Mouse (Mus musculus): ENCODE measurements around the gene Usp21.

Gene Usp21

DNA sequence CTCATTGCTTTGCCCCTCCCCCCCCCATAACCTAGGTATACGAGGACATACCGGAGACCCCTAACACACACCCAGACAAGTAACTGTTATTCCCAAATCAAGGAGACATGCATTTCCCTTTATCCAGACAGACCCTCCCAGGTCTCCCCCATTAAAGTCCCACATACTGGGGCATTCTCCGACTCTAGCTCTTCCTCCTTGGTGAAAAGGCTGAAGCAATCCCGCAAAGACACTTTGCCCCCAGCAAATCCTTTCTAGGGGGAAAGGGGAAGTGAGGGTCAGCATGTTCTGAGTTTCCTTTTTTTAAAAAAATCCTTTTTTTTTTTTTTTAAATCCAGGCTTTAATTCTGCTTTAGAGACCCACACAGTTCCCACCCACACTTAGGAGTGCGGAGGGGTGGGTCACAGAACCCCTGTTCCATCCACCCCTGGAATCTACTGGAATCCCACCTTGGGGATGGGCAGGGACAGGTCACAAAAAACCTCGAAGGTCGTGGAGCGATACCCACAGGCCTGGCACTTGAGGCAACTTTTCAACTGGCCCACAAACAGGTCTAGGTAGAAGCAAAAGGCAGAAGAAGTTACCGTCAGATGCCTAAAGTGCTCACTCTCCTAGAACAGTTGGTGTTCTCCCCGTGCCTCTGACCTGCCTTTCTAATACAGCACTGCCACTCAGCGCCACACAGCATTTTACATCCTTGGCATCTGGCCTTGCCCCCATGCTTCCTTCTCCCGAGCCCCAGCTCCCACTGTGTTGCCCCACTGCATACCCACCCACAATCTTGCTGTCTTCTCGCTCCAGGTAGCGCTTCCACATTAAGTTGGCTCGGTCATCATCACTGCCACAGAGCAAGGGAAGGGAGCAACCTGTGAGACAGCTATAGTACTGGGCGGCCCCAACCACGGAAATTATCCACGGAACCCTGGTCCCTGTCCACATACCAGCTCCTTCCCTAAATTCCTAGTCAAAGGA is 4.3 kb downstream of the Usp21 start:
- no peak for DNase-seq

GRCm38 (mm10) chr1:171282086-171282805 is 5.5 kb downstream of the Usp21 start:
- DNase-seq, result no peak

DNA sequence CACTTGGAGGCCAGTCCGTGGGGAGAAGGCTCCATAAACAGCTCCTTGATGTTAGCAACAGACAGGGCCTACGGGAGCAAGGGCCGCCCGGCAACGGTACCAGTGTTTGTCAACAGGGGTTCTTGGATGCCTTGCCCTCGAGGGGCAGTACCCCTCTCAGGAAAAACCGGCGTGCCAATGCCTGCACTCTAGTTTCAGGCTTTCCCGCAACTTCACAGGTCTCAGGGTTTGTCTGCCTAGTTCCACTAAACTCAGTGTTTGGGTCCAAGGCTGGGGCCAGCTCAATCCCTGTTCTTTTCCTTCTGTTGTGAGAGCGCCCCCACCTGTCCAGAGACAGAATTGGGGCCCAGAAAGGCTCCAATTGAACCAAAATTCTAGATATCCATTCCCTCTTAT is 6.3 kb downstream of the Usp21 start:
- peak; percentile 84 for DNase-seq

GRCm38 (mm10) chr1:171280916-171281527 is 6.8 kb downstream of the Usp21 start, which contains the start of gene Ppox:
Ppox (minus strand) TSS chr1:171281186.
- DNase-seq, result peak; percentile 88

GRCm38 (mm10) chr1:171280250-171280915 is 7.4 kb downstream of the Usp21 start:
- peak; percentile 13 for DNase-seq

- DNase-seq, result no peak
These were observed 8.1 kb downstream of the Usp21 start for GRCm38 (mm10) chr1:171279721-171280120.

- DNase-seq, result no peak
These were observed 8.6 kb downstream of the Usp21 start for GRCm38 (mm10) chr1:171279012-171279705.

- no peak for DNase-seq
These were observed 9.4 kb downstream of the Usp21 start for GRCm38 (mm10) chr1:171278436-171278835.

- no peak for DNase-seq
These were observed 10.1 kb downstream of the Usp21 start for GRCm38 (mm10) chr1:171277736-171278135.

DNA sequence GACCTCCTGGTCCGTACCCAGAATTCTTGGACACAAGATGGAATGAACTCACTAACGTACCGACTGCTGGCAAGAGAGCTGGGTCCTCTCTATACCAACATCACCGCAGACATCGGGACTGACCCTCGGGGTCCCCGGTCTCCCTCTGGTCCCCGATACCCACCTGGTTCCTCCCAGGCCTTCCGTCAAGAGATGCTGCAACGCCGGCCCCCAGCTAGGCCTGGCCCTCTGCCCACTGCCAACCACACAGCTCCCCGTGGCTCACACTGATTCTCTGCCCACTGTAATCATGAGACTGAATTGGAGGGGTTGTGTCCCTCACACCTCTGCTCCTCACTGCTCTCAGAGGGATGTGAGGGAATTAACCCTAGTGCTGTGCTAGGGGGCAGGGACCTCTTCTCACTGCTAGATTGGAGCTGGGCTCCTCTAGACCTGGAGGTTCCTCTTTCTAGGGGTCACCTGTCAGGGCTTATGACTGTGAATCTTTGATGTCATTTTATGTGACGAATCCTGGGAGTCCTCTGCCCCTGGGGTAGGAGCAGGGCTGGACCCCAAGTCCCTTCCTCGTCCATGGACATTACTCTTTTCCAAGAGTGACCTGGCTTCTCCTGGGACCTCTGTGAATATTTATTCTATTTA is 11.6 kb downstream of the Usp21 start:
- no peak for DNase-seq

GRCm38 (mm10) chr1:171275144-171275734 is 12.6 kb downstream of the Usp21 start:
- no peak for DNase-seq

DNA sequence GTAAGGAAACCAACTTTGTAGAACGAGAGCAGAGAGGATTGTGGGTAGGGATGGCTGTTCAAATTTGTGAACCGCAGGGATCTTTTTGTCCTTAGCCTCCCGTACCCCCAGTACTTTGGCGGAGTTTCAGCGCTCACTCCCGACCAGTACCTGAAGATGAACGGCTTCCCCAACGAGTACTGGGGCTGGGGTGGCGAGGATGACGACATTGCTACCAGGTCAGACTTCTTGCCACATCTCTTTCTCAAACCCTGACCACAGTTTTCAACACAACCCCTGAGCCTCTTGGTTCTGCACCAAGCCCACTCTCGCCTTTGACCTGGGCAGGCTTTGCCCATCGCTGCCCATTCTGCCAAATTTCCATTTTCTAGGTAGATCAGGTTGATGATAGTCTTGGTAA is 13.6 kb downstream of the Usp21 start:
- no peak for DNase-seq

DNA sequence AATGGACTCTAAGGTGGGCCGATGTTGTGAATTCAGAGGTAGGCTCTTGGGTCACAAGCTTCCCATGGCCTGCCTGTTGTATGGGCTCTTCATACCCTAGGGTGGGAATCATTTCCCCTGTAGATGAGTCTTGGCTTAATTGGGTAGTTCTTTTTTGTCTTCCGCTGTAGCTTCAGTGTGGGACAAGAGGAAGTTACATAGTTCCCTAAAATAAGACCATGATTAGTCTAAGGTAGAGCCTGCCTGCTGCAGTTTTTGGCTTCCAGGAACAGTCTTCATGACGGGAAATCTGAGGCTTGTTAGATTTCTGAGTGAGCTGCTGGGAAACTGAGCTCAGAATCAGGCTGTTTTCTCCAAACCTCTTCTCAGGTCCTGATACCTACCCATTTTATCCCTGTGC is 15.7 kb downstream of the Usp21 start:
- no peak for DNase-seq

DNA sequence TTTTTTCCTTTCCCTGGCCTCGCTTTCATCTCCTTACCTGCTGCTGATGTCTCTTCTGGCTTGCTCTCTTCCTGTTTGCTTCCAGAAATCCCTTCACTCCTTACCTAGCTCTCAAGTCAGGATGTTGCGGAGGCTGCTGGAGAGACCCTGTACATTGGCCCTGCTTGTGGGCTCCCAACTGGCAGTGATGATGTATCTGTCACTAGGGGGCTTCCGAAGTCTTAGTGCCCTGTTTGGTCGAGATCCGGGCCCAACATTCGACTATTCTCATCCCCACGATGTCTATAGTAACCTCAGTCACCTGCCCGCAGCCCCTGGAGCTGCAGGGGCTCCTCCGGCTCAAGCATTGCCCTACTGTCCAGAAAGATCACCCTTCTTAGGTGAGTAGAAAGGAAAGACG is 16.2 kb downstream of the Usp21 start:
- DNase-seq, result no peak

GRCm38 (mm10) chr1:171271196-171271595 is 16.6 kb downstream of the Usp21 start:
- no peak for DNase-seq

GRCm38 (mm10) chr1:171270573-171270900 is 17.3 kb downstream of the Usp21 start:
- DNase-seq, result no peak

- peak; percentile 99 for DNase-seq
These were observed 17.8 kb downstream of the Usp21 start, which contains the start of gene B4galt3 for GRCm38 (mm10) chr1:171269848-171270572. B4galt3 (plus strand) TSS chr1:171270328.

GRCm38 (mm10) chr1:171268341-171268740 is 19.4 kb downstream of the Usp21 start:
- DNase-seq, result no peak

DNA sequence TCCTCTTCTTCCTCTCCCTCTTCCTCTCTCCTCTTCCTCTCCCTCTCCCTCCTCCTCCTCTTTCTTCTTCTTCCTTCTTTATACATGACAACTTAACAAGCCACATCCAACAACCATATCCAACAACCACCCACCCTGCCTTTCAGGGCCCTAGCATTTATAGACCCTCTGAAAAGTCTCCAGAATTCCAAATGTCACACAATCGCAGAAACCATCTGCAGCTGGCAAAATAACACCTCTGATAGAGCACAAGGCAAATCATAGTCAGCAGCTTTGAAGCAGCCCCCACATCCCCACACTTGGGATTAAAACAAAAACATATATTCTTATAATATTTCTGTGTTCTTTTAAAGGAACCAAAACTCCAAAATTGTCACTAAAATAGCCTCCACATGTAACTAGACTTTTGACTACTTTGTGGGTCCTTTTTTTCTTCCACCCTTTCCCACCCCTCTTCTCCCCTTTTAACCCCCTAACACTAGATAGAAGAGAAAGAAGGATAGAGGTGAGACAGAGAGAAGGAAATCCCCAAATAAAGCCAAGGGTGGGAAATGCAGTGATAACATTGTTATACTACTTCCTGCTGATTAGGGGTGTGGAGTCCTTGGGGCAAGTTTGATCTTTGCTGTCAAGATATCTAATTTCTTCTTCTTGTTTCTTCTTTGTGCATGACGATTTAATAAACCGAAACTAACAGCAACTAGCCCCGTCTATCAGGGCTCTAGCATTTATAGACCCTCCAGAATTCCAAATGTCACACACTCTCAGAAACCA is 21.6 kb downstream of the Usp21 start:
- no peak for DNase-seq
